Mouse (Mus musculus): ENCODE measurements at regions not wholly inside any gene's neighbourhood (a gene's known extent, or its start where the extent isn't known, plus 50 kb on each side); places are given as distances from the start of the nearest gene placed in this dataset.
"Not testable (repeated sequence)": the region's sequence is repeated elsewhere in the genome, so short reads cannot be mapped to it uniquely, and the experiment has no call there.

- no peaks in the 10 kb centered on the region for H3K9me3 ChIP-seq (ENCODE audit: low read length)
- H3K27me3 ChIP-seq (ENCODE audit: insufficient read depth, low read length) = no peaks in the 10 kb centered on the region
- no peaks in the 10 kb centered on the region for H3K36me3 ChIP-seq (ENCODE audit: insufficient read depth, low read length)
- TF ChIP-seq CTCF (conservative IDR thresholded peaks at IDR 0.05; ENCODE audit: low read length) (no peak), POU5F1 (IDR thresholded peaks at IDR 0.05; ENCODE audit: borderline replicate concordance, low read length) (no peak), NANOG (IDR thresholded peaks at IDR 0.05; ENCODE audit: borderline replicate concordance, low read length) (no peak)
- H3K4me3 ChIP-seq (replicated peaks; ENCODE audit: low read length) = no peak overlapping the region
- 0 out of 2 replicates have a peak, but pooled peaks cover 3% of the 10 kb centered on the region for H3K4me1 ChIP-seq (replicated peaks; ENCODE audit: low read depth, low read length)
Observed at GRCm38 (mm10) chr3:83480176-83480575, 285.9 kb upstream of the Sfrp2 start.

- Histone ChIP-seq H3K4me3 (replicated peaks; ENCODE audit: low read length) (no peak overlapping the region), H3K27me3 (ENCODE audit: insufficient read depth, low read length) (no peaks in the 10 kb centered on the region), H3K9me3 (ENCODE audit: low read length) (no peaks in the 10 kb centered on the region), H3K4me1 (replicated peaks; ENCODE audit: low read depth, low read length) (no peaks in the 10 kb centered on the region), H3K36me3 (ENCODE audit: insufficient read depth, low read length) (no peaks in the 10 kb centered on the region)
- TF ChIP-seq CTCF (conservative IDR thresholded peaks at IDR 0.05; ENCODE audit: low read length) (no peak), NANOG (IDR thresholded peaks at IDR 0.05; ENCODE audit: borderline replicate concordance, low read length) (no peak)
Observed at GRCm38 (mm10) chr3:83486192-83486716, 279.9 kb upstream of the Sfrp2 start.

- TF ChIP-seq CTCF (conservative IDR thresholded peaks at IDR 0.05; ENCODE audit: low read length) = peak; percentile 28
- TF ChIP-seq POU5F1 (IDR thresholded peaks at IDR 0.05; ENCODE audit: borderline replicate concordance, low read length) = no peak
- Histone ChIP-seq H3K27me3 (ENCODE audit: insufficient read depth, low read length) (no peaks in the 10 kb centered on the region), H3K4me1 (replicated peaks; ENCODE audit: low read depth, low read length) (no peaks in the 10 kb centered on the region), H3K4me3 (replicated peaks; ENCODE audit: low read length) (no peak overlapping the region), H3K36me3 (ENCODE audit: insufficient read depth, low read length) (no peaks in the 10 kb centered on the region), H3K9me3 (ENCODE audit: low read length) (no peaks in the 10 kb centered on the region)
Observed at GRCm38 (mm10) chr3:83495584-83495983, 270.5 kb upstream of the Sfrp2 start.

GRCm38 (mm10) chr3:83503901-83504300 lies 262.2 kb upstream of the Sfrp2 start:
- no peaks in the 10 kb centered on the region for H3K4me1 ChIP-seq (replicated peaks; ENCODE audit: low read depth, low read length)
- TF ChIP-seq NANOG (IDR thresholded peaks at IDR 0.05; ENCODE audit: borderline replicate concordance, low read length) (no peak), POU5F1 (IDR thresholded peaks at IDR 0.05; ENCODE audit: borderline replicate concordance, low read length) (no peak), CTCF (conservative IDR thresholded peaks at IDR 0.05; ENCODE audit: low read length) (no peak)
- H3K4me3 ChIP-seq (replicated peaks; ENCODE audit: low read length) = no peak overlapping the region
- H3K27me3 ChIP-seq (ENCODE audit: insufficient read depth, low read length) = no peaks in the 10 kb centered on the region
- no peaks in the 10 kb centered on the region for H3K36me3 ChIP-seq (ENCODE audit: insufficient read depth, low read length)
- no peaks in the 10 kb centered on the region for H3K9me3 ChIP-seq (ENCODE audit: low read length)

GRCm38 (mm10) chr3:83516614-83517013 lies 249.5 kb upstream of the Sfrp2 start:
- Histone ChIP-seq H3K4me3 (replicated peaks; ENCODE audit: low read length) (no peak overlapping the region), H3K9me3 (ENCODE audit: low read length) (no peaks in the 10 kb centered on the region), H3K36me3 (ENCODE audit: insufficient read depth, low read length) (no peaks in the 10 kb centered on the region), H3K4me1 (replicated peaks; ENCODE audit: low read depth, low read length) (no peaks in the 10 kb centered on the region), H3K27me3 (ENCODE audit: insufficient read depth, low read length) (no peaks in the 10 kb centered on the region)
- TF ChIP-seq POU5F1 (IDR thresholded peaks at IDR 0.05; ENCODE audit: borderline replicate concordance, low read length) = no peak
- no peak for TF ChIP-seq NANOG (IDR thresholded peaks at IDR 0.05; ENCODE audit: borderline replicate concordance, low read length)
- no peak for TF ChIP-seq CTCF (conservative IDR thresholded peaks at IDR 0.05; ENCODE audit: low read length)

GRCm38 (mm10) chr3:83517914-83518635 lies 248.0 kb upstream of the Sfrp2 start:
- H3K27me3 ChIP-seq (ENCODE audit: insufficient read depth, low read length) = no peaks in the 10 kb centered on the region
- no peak overlapping the region for H3K4me3 ChIP-seq (replicated peaks; ENCODE audit: low read length)
- TF ChIP-seq CTCF (conservative IDR thresholded peaks at IDR 0.05; ENCODE audit: low read length) (no peak), NANOG (IDR thresholded peaks at IDR 0.05; ENCODE audit: borderline replicate concordance, low read length) (no peak), POU5F1 (IDR thresholded peaks at IDR 0.05; ENCODE audit: borderline replicate concordance, low read length) (no peak)
- no peaks in the 10 kb centered on the region for H3K9me3 ChIP-seq (ENCODE audit: low read length)
- no peaks in the 10 kb centered on the region for H3K36me3 ChIP-seq (ENCODE audit: insufficient read depth, low read length)
- H3K4me1 ChIP-seq (replicated peaks; ENCODE audit: low read depth, low read length) = no peaks in the 10 kb centered on the region

- H3K27me3 ChIP-seq (ENCODE audit: insufficient read depth, low read length) = no peaks in the 10 kb centered on the region
- H3K4me3 ChIP-seq (replicated peaks; ENCODE audit: low read length) = no peak overlapping the region
- no peaks in the 10 kb centered on the region for H3K9me3 ChIP-seq (ENCODE audit: low read length)
- H3K36me3 ChIP-seq (ENCODE audit: insufficient read depth, low read length) = no peaks in the 10 kb centered on the region
- no peak for TF ChIP-seq CTCF (conservative IDR thresholded peaks at IDR 0.05; ENCODE audit: low read length)
- no peak for TF ChIP-seq NANOG (IDR thresholded peaks at IDR 0.05; ENCODE audit: borderline replicate concordance, low read length)
- TF ChIP-seq POU5F1 (IDR thresholded peaks at IDR 0.05; ENCODE audit: borderline replicate concordance, low read length) = no peak
- no peaks in the 10 kb centered on the region for H3K4me1 ChIP-seq (replicated peaks; ENCODE audit: low read depth, low read length)
Observed at GRCm38 (mm10) chr3:83530243-83530847, 235.8 kb upstream of the Sfrp2 start.

- H3K36me3 ChIP-seq (ENCODE audit: insufficient read depth, low read length); H3K4me1 ChIP-seq (replicated peaks; ENCODE audit: low read depth, low read length); H3K27me3 ChIP-seq (ENCODE audit: insufficient read depth, low read length); H3K9me3 ChIP-seq (ENCODE audit: low read length); H3K4me3 ChIP-seq (replicated peaks; ENCODE audit: low read length): not testable (repeated sequence)
Observed at GRCm38 (mm10) chr3:83536624-83537023, 229.5 kb upstream of the Sfrp2 start.

- Histone ChIP-seq H3K4me1 (replicated peaks; ENCODE audit: low read depth, low read length) (no peaks in the 10 kb centered on the region), H3K27me3 (ENCODE audit: insufficient read depth, low read length) (peaks cover 3% of the 10 kb centered on the region; the same call in 1 of the 2 replicates), H3K36me3 (ENCODE audit: insufficient read depth, low read length) (no peaks in the 10 kb centered on the region), H3K4me3 (replicated peaks; ENCODE audit: low read length) (no peak overlapping the region), H3K9me3 (ENCODE audit: low read length) (no peaks in the 10 kb centered on the region)
- TF ChIP-seq POU5F1 (IDR thresholded peaks at IDR 0.05; ENCODE audit: borderline replicate concordance, low read length) (no peak), CTCF (conservative IDR thresholded peaks at IDR 0.05; ENCODE audit: low read length) (no peak), NANOG (IDR thresholded peaks at IDR 0.05; ENCODE audit: borderline replicate concordance, low read length) (no peak)
Observed at GRCm38 (mm10) chr3:83537231-83537630, 228.9 kb upstream of the Sfrp2 start.

All from E14TG2a.4 (cell line).